Mouse (Mus musculus) erythroid progenitor cell, adult 5-6 weeks (primary cell): ENCODE data around the gene Fam19a2. TPM values are rescaled to one million over a fixed set of nuclear protein-coding genes. Genes with fewer than 3 reads are reported as not detected.

Experiments
- ATAC-seq: replicated peaks from 2 replicates; pipeline ENCODE4 v1.8.0; 2016; ENCODE audit warnings: moderate number of reproducible peaks, mild to moderate bottlenecking, moderate TSS enrichment, inconsistent platforms; ENCODE audit not compliant: poor library complexity, low FRiP score, severe bottlenecking
- total RNA-seq, 2 experiments: library from RNA; stranded (forward) in 1 of 2; stranded (reverse) in 1 of 2; fragments of 150-400 nt in 1 of 2; fragments of 186-747, 209-891 nt in 1 of 2; gene quantifications; 2 replicates each; pipeline versions ENCODE4 v1.2.3 to v1.2.4; 2015 to 2017; ENCODE audit warnings: low replicate concordance in 2 of 2

Gene Fam19a2
- total RNA-seq, 2 experiments from 2014 or later = not detected

DNA sequence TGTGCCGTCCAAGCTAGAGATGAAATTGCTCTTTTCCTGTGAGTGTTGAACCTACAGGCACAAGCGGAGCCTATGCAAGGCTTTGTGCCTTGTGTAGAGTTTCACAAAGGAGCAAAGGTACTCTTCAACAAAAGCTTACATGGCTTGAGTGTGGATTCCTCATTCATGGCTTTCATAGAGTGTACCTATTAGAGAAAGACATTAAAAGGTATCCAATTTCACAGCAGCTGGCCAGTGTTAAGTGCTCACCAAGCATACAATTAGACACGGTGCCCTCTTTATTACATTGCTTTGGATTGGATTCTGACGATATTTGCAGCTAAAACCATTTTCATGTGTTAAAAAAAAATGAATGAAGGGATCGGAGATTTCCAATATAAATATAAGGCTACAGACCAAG is 261.6 kb downstream of the Fam19a2 start:
- ATAC-seq = no peak

DNA sequence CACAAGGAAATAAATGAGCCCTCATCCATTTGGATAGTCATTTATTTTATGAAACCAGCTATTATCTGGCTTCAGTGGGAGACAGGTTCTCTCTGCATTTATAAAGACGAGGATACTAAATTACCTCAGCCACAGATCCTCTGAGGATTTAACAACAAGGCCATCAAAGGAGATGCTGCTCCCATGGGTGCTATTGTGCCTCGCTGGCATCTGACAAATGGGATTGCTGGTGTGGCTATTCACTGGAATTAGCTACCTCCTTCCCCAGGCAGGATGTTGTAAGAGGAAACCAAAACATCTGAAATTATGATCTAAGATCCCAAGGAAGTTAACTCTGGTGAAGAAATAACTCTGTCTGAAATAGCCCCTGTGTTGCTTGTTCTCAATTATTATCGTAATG is 262.3 kb downstream of the Fam19a2 start:
- ATAC-seq = no peak

DNA sequence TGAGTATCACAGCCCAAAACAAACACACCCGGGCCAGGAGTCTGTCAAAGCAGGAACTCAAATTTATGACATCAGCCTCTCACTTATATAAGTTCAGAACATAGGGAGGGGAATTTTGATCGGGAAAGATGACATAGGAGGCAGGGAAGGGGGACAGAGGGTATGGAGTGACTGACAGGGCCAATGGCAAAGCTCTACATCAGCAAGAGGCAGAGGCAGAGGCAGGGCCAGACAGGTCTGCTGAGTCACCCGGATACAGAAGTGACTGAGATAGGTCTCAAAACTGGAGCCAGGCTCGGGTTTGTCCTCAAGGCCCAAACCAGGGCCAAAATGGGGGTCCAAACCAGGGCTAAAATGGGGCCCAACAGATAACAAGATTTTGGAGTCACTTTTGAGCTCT is 272.3 kb downstream of the Fam19a2 start:
- ATAC-seq = no peak

DNA sequence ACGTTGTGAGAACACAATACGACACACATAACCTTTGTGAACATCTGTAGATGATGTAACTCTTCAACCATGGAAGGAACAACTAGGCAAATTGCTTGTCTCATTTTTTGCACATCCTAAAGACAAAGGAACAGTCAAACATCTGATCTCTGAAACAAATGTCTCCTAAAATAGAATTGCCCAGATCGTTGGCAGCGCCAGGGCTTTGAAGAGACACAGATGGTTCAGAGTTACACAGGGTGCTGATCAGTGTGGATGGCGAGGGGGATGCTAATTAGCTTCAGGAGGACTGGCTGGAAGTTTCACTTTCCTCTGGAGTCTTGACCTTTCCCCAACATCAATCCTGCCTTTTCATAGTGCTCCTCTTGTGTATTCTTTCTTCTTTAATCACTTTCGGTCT is 284.6 kb downstream of the Fam19a2 start:
- no peak for ATAC-seq

DNA sequence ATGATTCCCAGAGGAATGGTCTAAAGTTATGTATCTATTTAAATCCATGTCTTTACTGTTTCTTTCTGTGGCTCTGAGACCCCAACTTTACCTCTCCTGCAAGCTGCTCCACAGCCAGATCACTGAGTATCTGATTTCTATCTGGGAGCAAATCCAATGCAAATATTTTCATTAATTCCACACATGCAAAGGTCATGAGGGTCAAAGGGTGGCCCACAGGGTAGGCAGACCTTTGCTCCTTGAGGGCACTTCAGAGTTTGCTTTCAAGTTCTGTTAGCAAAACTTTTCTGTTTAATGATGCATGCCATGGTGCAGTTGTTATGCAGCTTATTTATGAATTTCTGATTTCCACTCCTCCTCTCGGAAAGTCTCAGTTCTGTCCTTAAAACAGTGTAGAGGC is 303.9 kb downstream of the Fam19a2 start:
- no peak for ATAC-seq

DNA sequence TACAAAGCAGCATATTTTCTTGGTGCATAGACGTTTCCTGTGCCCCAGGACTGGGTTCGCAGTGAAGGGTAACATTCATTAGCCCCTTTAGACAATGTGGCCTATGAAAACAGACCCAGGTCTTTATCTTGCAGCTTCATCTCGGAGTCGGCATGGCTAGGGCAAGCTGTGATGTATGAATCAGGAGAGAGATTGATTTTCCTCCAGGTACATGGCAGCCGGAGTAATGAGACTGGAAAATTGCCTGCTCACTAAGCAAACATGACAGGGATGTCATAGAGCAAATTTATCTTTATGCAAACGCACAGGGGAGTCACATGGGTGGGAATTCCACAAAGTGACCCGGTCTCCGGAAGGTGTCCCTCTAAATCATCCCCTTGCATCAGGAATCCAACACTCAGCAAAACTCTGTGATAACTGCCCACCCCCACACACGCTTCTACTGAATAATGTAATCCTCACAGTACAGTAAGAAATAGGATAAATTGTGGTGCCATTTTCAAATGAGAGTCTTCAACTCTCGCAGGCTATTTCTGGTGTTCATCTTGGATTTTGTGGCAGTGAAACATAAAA is 306.9 kb downstream of the Fam19a2 start:
- ATAC-seq = no peak

DNA sequence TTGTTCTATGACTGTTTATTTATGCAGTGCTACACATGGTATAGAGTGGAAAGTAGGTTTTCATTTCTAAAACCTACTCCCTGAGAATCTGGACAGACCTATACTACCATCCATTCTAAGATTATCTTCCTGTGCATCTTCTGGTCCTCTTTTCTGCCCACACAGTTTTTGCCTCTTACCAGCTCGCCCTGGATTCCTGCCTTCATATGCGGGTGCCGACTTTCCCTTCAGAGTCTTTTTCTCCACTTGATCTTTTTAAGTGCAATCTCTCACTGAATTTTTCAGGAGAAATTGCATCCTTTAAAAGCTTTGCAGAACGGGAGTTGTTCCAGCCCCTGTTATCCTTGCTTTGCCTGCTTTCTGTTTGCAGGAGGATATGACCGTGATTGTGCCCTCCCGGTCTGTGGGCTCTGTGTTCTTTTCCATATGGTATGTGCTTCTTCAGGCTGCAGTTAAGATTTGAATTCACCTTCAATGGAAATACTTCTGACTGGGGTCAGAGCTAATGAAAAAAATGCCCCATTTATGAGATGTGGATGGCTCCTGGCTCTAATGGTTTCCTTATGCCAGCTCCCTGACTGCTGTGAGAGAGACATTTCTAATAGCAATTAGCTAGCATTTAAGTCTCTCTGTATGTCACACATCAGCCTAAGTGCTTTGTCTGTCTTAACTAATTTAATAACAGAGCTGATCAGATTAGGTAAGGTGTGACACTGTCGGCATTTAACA is 308.7 kb downstream of the Fam19a2 start:
- no peak for ATAC-seq

DNA sequence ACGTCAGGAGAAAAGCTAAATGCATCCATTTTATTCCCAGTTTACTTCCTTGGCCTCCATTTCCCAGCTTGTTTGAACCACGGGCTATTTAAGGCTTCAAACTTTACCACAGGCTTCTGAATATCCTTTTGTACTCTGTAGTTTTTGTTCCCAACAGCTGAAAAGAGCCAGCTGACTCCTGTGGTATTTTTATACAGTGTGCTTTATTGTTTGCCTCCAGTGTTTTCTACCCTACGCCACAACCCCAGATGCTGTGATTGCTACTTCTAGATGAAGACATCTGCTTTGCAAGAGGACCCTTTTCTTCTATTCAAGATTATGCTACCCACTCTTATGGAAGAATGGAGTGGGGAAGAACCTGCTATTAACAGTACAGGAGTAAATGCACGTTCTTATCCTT is 314.0 kb downstream of the Fam19a2 start:
- ATAC-seq = no peak

DNA sequence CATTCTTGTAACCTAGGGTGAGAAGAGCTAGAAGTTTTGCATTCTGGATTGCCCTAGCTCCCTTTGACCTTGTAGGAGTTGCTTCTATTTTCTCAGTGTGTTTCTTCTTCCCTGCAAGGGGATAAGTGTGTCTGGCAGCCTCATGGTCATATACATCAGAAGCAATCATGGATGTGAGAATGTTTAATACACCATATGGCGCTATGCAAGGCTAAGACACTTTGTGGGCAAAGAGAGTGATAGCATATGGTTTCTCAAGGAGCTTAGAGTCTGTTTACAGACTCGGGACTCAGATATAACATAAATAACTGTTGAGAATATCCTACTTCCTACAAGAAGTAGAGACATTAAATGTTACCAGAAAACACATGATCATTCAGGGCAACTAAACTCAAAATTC is 315.2 kb downstream of the Fam19a2 start:
- ATAC-seq = no peak

DNA sequence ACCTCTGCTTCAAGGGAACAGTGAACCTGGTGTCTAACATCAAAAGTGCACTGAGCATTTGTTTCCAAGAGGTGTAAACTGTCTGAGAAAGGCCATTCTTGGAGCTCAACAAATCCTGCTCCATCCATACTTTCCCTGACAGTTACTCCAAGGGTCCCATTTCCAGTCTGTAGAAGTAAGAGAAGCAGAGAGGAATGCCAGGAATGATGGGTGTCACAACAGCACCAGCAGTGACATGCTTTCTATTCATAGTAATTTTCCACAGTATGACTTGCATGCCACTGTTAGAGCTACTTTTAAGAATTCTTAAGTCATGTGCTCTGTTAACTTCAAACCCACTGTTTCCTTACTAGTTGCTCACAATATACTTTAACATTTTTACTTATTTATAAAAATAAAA is 331.2 kb downstream of the Fam19a2 start:
- no peak for ATAC-seq

DNA sequence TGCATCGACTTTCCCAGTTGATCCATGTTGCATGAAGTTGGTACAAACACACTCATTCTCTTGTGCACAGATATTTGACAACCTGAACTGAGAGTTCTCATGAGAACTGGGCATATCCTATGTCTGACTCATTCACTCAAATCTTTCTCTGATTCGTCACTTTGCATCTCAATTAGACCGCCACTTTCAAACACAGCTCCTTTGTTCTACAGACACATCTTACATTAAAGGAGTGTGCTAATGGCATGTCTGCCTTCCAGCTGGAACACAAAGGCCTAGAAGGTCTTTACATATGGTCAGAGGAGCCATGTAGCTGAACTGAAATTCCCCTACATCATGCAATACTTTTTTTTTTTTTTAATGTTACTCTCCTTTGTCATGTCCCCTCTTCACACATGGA is 333.3 kb downstream of the Fam19a2 start:
- no peak for ATAC-seq

DNA sequence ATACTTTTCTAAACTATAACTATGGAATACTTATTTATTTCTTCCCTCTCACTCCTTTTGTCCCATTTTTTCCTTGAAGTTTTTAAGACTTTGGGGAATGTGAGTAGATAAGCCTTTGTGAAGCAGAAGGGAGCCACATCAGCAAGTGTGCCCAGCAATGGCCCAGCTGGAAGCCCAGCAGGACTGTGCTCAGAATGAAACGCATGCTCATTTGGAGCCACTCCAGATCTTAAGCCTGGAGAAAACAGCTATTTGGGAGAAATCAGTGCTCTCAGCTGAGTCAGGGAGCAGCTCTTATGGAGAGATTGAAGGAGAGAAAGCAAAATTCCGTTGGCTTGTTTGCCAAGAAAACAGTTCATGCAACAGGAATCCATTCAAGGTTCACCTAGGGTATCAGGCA is 341.9 kb downstream of the Fam19a2 start:
- no peak for ATAC-seq

DNA sequence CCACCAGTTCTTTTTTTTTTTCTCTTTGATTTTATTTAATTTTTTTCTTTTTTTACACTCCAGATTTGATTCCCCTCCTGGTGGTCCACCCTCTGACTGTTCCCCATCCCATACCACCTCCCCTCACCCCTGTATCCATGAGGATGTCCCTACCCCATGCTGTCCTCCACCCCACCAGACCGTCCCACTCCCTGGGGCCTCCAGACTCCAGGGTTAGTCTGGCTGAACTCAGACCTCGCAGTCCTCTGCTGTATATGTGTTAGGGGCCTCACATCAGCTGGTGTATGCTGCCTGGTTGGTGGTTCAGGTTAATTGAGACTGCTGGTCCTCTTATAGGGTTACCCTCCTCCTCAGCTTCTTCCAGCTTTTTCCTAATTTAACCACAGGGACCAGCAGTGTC is 362.9 kb downstream of the Fam19a2 start:
- ATAC-seq = no peak

DNA sequence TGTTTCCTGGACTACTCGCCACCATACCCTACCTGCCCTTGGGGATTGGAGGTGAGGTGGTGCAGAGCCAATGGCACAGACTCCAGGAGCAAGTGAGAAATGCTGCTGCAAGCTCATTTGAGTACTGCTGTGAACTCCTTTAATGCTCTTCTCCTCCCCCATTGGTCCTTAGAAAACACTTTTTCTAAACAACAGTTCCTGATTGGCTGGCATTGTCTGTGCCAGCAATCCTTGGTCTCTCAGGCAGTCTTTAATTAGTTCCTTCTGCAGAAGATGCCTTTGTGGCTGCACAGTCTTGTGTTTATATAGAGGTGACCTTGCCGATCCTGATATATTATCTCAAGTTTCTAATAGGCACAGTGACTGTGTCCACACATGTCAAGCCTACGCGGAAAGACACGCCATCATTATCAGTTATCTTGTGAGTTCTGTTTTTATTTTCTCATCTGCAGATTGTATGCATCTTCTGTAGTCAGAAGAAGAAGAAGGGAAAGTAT is 365.5 kb downstream of the Fam19a2 start:
- no peak for ATAC-seq

DNA sequence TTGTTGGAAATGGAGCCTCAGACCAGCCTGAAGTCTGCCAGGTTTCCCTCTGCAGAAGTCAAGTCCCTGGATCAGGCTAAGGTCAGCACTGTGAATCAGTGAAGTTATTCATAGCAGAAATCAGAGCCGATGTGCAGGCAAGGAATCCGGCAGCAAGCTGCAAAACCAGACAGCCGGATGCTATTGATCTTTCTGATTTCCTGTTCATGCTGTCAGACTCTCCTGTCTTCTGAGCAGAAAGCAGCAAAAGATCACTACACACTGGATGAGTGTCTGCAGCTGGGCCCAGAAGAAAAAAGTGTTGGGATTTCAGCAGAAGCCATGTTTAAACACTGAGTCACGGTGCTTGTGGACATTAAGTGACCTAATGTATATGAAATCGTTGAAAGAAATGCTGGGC is 368.2 kb downstream of the Fam19a2 start:
- no peak for ATAC-seq

DNA sequence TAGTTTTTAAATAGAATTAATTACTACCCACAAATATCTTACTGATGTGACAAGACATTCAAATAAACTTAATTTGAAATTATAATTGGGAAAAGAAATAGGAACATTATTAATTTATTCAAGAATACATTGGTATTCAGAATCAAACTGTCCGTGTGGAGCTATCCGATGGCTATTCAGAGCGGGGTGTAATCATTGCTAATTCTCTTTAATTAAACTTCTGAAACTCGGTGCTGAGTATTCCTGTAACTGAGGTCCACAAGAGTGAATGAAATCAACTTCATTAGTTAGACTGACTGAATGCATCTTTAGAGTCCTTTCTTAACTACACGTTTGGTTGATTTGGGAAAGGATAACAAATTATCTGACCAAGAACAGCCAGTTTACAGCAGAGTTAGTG is 372.9 kb downstream of the Fam19a2 start:
- no peak for ATAC-seq

DNA sequence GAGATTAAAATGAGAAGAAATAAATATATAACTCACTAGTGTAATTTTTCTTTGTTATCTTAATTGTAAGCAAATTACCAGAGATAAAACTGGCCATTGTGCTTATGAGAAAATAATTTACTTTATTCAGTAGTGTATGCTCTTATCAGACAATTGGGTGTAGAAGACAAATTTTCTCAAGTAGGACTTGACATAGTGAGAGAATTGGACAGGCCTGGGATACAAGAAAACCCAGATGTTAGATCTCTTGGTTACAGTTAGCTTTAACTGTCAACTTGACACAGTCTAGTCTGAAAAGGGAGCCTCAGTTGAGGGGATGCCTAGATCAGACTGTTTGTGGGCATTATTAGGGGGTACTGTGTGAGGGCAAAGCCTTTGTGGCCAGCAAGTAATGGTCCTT is 373.7 kb downstream of the Fam19a2 start:
- ATAC-seq = no peak

DNA sequence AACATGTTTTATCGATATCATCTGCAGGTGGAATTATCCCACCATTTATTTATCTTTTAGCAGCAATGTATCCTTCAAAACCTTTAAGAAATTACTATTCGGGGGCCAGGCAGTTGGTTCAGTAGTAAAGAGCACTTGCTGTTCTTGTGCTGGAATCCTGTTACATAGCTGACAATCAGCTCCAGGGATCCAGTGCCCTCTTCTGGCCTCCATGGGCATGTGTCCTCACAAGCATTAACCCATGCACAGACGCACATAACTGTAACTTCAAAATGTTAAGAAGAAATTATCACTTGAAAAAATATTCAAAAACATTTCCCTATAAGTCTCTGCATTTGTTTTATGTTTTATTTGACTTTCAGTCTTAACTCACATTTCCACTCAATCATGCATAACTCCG is 381.8 kb downstream of the Fam19a2 start:
- no peak for ATAC-seq

DNA sequence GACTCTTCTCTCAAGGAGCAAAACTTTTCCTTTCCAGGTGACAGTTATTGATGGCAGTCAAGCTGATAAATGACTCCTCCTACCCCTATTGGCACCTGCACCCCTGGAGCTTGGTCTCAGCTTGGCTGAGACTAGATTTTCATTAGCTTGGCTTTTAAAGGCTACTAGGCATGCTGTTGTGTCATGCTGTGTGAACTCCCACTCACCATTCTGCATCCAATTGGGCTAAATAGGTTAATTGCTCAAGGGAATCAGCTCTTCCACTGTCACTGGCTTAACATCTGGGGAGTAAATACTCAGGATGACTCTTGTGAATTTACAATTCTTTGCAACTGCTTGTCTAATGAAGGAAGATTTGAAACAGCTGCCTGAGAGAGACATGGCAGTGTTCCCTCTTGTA is 407.4 kb downstream of the Fam19a2 start:
- no peak for ATAC-seq

DNA sequence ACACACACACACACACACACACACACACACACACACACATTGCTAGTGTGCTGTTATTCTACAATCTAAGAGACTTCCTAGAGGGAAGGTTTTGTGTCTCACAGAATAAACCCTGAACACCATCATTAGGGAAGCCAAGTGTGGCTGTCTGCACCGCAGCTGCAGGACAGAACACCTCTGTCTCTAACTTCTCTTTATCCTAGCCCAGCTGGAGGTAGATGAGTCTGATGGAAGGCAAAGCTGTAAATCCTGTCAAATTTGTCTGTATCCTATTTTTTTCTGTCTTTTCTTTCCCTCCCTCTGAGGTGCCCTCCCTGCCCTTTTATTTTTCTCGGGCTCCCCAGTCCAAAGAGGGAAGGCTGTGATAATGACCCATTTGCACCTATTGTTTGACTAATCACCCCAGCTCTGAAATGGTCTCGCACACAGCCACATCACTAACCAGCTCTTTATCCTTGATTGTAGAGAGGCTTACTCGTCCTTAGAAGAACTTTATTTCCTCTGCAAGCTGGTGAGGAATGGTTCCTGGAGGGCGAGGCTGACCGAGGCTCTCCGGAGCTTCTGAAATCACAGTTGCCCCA is 414.6 kb downstream of the Fam19a2 start:
- ATAC-seq = no peak

DNA sequence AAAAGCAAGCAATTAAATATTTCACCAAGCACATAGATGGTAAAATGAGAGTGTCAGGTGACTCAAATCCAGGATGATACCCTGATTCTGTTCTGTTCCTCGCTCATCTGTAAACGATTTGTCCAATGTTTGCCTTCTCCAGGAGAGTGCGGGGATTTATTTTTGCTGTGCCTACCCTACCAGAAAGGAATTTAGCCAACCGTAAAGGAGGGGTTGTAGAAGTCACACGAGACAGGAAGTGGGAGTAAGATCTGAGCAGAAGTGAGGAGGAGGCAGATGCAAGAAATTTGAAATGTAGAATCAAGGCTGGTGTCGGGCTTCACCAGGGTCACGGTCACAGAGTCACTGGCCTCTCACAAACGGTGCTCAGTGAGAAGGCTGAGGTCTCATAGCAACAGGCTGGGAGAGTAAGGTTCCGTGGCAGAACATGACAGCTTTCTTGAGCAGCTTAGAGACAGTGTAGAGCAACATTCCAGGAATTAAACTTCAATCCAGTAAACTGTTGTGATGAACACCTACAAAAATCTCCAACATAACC is 419.0 kb downstream of the Fam19a2 start:
- ATAC-seq = no peak
